ENCODE assay signal across 1 mouse cellular context in genomic region chr7:16908367-16908766, GRCm38 (mm10).
TF ChIP-seq lines count a peak whose summit lies in the region.

No protein-coding gene starts in this region.

TF ChIP-seq in MEL, 35 proteins besides CTCF, POLR2A, EP300 and RAD21 (continued from another document):
- TF ChIP-seq ZNF384 (IDR thresholded peaks at IDR 0.05; ENCODE audit: low read depth, low read length) (no peak), CHD2 (IDR thresholded peaks at IDR 0.05; ENCODE audit: low read length) (no peak)
TF ChIP-seq in MEL: peak in this region for 5.
